Mouse (Mus musculus): ENCODE measurements around the gene Atp2c1. TPM values are rescaled to one million over a fixed set of nuclear protein-coding genes. Genes with fewer than 3 reads are reported as not detected.

Gene Atp2c1
- 100 to 1,000 TPM in 1 of 2 experiments, 10 to 100 TPM in 1; 96.3 to 106 TPM for total RNA-seq (2023)

GRCm38 (mm10) chr9:105527219-105527618 is at the start of gene Atp2c1:
Gene Atp2c1 (minus strand): TSS chr9:105527319.

GRCm38 (mm10) chr9:105395218-105395627 is 131.9 kb downstream of the Atp2c1 start, which contains the start of the genes Aste1 and Nek11:
Gene Aste1 (plus strand): TSS chr9:105395392.
Gene Nek11 (minus strand): TSS chr9:105395524.

Other genes starting within 250 kb of the Atp2c1 start
- 10 to 100 TPM; 44.6 to 52.9 TPM for gene Aste1, start 131.9 kb downstream of the Atp2c1 start, total RNA-seq (2023)
- under 1 TPM in 1 of 2 experiments, not detected in 1; 0.18 TPM for gene Nek11, start 131.8 kb downstream of the Atp2c1 start, total RNA-seq (2023)
- gene Pik3r4, start 115.7 kb upstream of the Atp2c1 start, total RNA-seq (2023): 100 to 1,000 TPM; 268 to 319 TPM

Data from B cell, adult 67 days (primary cell).